Mouse (Mus musculus) bone marrow macrophage, adult 2 months (primary cell): Measurements from ENCODE around the gene Cdk1.

ENCODE experiments used
- CTCF ChIP-seq: IDR thresholded peaks from 2 replicates; pipeline ENCODE4 v1.5.1; 2012; ENCODE audit warnings: low read depth, mild to moderate bottlenecking, low read length, moderate library complexity
- POLR2A ChIP-seq: IDR thresholded peaks from 2 replicates; pipeline ENCODE4 v1.6.1; 2012; ENCODE audit warnings: mild to moderate bottlenecking, low read depth, low read length, borderline replicate concordance

DNA sequence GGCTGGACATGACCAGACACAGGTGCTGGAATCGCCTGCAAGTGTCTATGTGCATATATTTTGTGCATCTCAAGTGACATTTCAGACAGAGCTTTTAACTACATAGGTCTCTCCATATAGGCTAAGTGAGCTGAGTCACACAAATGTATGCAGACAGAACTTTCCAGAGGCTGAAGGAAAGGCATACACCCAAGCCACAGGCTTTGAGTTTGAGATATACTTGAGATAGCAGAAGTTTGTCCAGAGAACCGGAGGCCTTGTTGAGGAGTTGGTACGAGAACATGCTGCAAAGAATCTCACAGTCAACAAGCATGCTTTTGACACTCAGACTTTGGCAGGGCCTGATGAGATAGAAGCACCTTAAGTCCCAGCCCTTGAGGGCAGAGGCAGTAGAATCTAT lies 50.1 kb downstream of the Cdk1 start:
- TF ChIP-seq CTCF = no peak
- TF ChIP-seq POLR2A = no peak
